Mouse (Mus musculus) liver, embryonic 14.5 days (tissue): ENCODE data around the gene Plg. TPM values are rescaled to one million over a fixed set of nuclear protein-coding genes. Genes with fewer than 3 reads are reported as not detected.
A peak's percentile ranks its signal among the peaks of the same experiment; 100 is the strongest.

Source experiments
- ATAC-seq: fragments of 200-750 bp; cut with Nextera tagmentation; 2 replicates; pipeline ENCODE4 v1.8.0; 2017; ENCODE audit warnings: moderate number of reproducible peaks, mild to moderate bottlenecking, moderate library complexity; ENCODE audit not compliant: insufficient read depth
- DNase-seq, 3 experiments: peaks; one replicate each; pipeline ENCODE4 v3.0.0-alpha.2; 2012 to 2013; ENCODE audit warnings: low read depth in 3 of 3, low spot score in 3 of 3
- H3K27ac ChIP-seq: fragments of 300-500 bp; sonication (generic); 2 replicates; pipeline ENCODE4 v1.5.1; 2014; ENCODE audit warnings: moderate library complexity, mild to moderate bottlenecking, control low read depth, inconsistent platforms
- H3K27me3 ChIP-seq: fragments of 300-500 bp; sonication (generic); 2 replicates; pipeline ENCODE4 v1.6.1; 2014; ENCODE audit warnings: mild to moderate bottlenecking, low read length, moderate library complexity; ENCODE audit not compliant: control insufficient read depth, insufficient read depth
- H3K36me3 ChIP-seq: fragments of 300-500 bp; sonication (generic); replicated peaks from 2 replicates; pipeline ENCODE4 v1.6.1; 2014; ENCODE audit warnings: low read depth; ENCODE audit not compliant: control insufficient read depth, insufficient read depth
- H3K4me1 ChIP-seq, 2 experiments: fragments of 200-500 bp in 1 of 2; fragments of 300-500 bp in 1 of 2; sonication (generic) in 1 of 2; replicated peaks; 2 replicates each; pipeline ENCODE4 v1.6.1; 2012 to 2014; ENCODE audit warnings: antibody characterized with exemption in 1 of 2, inconsistent platforms in 1 of 2, low read length in 1 of 2; ENCODE audit not compliant: control insufficient read depth in 2 of 2, insufficient read depth in 2 of 2
- H3K4me2 ChIP-seq: fragments of 300-500 bp; sonication (generic); 2 replicates; pipeline ENCODE4 v1.6.1; 2014; ENCODE audit warnings: low read depth, mild to moderate bottlenecking, control low read depth, moderate library complexity
- H3K4me3 ChIP-seq, 2 experiments: fragments of 200-500 bp in 1 of 2; fragments of 300-500 bp in 1 of 2; sonication (generic) in 1 of 2; 2 replicates each; pipeline ENCODE4 v1.5.1; 2012 to 2014; ENCODE audit warnings: low read depth in 2 of 2, low read length in 2 of 2, mild to moderate bottlenecking in 2 of 2, control low read depth in 1 of 2, inconsistent platforms in 1 of 2, moderate library complexity in 1 of 2; ENCODE audit not compliant: insufficient read depth in 1 of 2
- H3K9ac ChIP-seq: fragments of 300-500 bp; sonication (generic); replicated peaks from 2 replicates; pipeline ENCODE4 v1.6.1; 2014; ENCODE audit warnings: mild to moderate bottlenecking, control low read depth, moderate library complexity
- H3K9me3 ChIP-seq: fragments of 300-500 bp; sonication (generic); 2 replicates; pipeline ENCODE4 v1.6.1; 2016; ENCODE audit warnings: low read length, mixed read lengths; ENCODE audit not compliant: control insufficient read depth
- CTCF ChIP-seq: IDR thresholded peaks from 2 replicates; pipeline ENCODE4 v1.5.1; 2016; ENCODE audit warnings: antibody characterized with exemption, low read depth, control low read depth
- EP300 ChIP-seq: IDR thresholded peaks from 2 replicates; pipeline ENCODE4 v1.6.1; 2016; ENCODE audit warnings: antibody characterized with exemption, low read depth
- WGBS: fragments of 180-500 bp; shearing (Covaris S2); extraction: QIAGEN DNeasy Blood & Tissue Kit; methylation state at CpG from one replicate; pipeline ENCODE4 v1.1.7; 2014; ENCODE audit not compliant: insufficient replicate concordance; 5-methylcytosine and 5-hydroxymethylcytosine counted together
- polyA plus RNA-seq, 2 experiments: library from polyadenylated mRNA; depleted of rRNA in 1 of 2; stranded (reverse) in 1 of 2; unstranded in 1 of 2; fragments of >200 nt; fragmentation: Nextera tagmentation in 1 of 2; extraction: Ambion mirVana in 1 of 2; gene quantifications; 2 replicates each; pipeline versions ENCODE4 v1.2.1 to v1.2.3; 2012 to 2014

Plg gene
- polyA plus RNA-seq, 2 experiments = 200 to 202 TPM

DNA sequence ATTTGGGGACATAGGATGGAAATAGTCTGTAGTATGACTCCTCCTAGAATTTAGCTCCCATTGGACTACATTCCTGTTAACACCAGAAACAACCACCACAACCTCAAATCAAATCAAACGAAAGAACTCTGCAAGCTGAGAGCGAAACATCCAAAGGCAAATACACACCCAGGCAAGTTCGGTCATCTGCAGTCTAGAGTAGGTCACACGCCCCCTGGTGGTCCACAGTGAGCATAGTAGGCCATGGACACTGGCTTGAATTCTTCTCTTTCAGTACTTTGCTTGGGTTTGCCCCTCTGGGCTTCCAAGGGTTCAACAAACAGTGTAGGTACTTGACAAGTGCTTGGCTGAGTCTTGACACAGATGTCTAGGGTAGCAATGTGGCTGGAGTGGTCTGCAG, 6.4 kb upstream of the Plg start:
- H3K4me3 ChIP-seq = peak overlapping the region in 1 of 2 experiments; percentile 29; a peak in 2 of 4 replicates
- peak overlapping the region; percentile 68 for H3K4me2 ChIP-seq

DNA sequence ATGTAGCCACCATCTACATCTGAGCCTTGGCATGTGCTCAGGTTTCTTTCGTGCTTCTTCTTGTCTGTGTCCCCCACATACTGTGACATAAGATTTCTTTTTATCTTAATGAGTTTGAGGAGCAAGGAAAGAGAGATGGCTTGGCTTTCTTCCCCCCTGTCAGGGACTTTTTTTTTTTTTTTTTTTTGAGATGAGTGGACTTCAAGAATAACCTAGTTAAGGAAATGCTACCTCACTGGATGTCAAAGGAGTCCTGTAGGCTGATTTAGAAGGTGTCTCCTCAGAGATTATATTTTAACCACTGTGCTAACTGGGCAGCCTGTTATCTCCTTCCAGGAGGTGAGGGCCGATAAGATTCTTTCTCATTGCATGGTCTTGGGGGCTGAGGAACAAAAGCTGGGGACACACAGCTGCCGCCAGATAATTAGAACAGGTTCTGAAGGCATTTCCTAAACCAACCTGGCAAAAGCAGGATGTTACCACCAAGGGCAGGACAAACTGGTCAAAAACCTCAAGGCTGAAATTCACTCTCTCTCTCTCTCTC, 4.7 kb upstream of the Plg start:
- H3K4me1 ChIP-seq = peaks cover 5 to 12% of the 10 kb centered on the region in 2 experiments; a peak in 3 of 4 replicates
- no peak overlapping the region for H3K4me3 ChIP-seq
- no peak overlapping the region for H3K27ac ChIP-seq
- no peaks in the 10 kb centered on the region for H3K9me3 ChIP-seq
- DNase-seq (no peak), ATAC-seq (no peak)
- WGBS = 22% methylated on average over 3 of the region's 3 CpGs
- no peaks in the 10 kb centered on the region for H3K27me3 ChIP-seq
- no peak overlapping the region for H3K9ac ChIP-seq
- TF ChIP-seq EP300 (no peak), CTCF (no peak)
- no peaks in the 10 kb centered on the region for H3K36me3 ChIP-seq
- H3K4me2 ChIP-seq = no peak overlapping the region

More for the DNA sequence above, 6.4 kb upstream of the Plg start:
- Histone ChIP-seq H3K4me1 (peaks cover 5 to 10% of the 10 kb centered on the region in 2 experiments; a peak in 3 of 4 replicates), H3K27me3 (no peaks in the 10 kb centered on the region), H3K36me3 (no peaks in the 10 kb centered on the region), H3K9me3 (no peaks in the 10 kb centered on the region), H3K9ac (no peak overlapping the region), H3K27ac (no peak overlapping the region)
- 9% methylated on average over 4 of the region's 4 CpGs for WGBS
- peak; percentile 55 to 61 (median 60) for DNase-seq
- ATAC-seq = peak; percentile 53; the same call in 1 of the 2 replicates
- no peak for TF ChIP-seq EP300
- TF ChIP-seq CTCF = peak; percentile 98

DNA sequence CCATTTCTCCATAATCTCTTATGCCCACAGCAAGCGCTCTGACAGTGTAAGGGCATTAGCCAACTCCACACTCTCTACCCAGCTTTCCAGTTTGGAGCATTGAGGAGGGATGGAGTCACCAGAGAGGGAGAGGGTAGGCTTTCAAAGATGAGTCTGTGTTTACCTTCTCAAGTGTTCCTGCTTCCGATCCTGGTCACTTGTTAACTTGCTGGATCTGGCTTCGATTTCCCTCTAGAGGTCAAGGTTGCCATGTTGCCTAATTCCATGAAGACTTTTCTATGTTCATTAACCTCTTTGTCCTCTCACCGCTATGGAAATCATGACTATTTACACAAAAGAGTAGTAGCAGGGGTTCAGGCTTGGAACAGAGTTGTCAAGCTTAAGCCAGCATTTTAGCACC, 1.9 kb downstream of the Plg start:
- no peak for ATAC-seq
- no peak overlapping the region for H3K27ac ChIP-seq

GRCm38 (mm10) chr17:12381579-12381978, 3.2 kb downstream of the Plg start:
- no peaks in the 10 kb centered on the region for H3K9me3 ChIP-seq
- H3K36me3 ChIP-seq = no peaks in the 10 kb centered on the region
- H3K4me3 ChIP-seq = no peak overlapping the region
- WGBS = 38% methylated on average over 2 of the region's 2 CpGs
- H3K9ac ChIP-seq = no peak overlapping the region
- no peak overlapping the region for H3K27ac ChIP-seq
- no peak for TF ChIP-seq CTCF
- no peak for TF ChIP-seq EP300
- peaks cover 0 to 12% of the 10 kb centered on the region in 2 experiments; a peak in 2 of 4 replicates for H3K4me1 ChIP-seq
- H3K27me3 ChIP-seq = no peaks in the 10 kb centered on the region
- ATAC-seq (no peak), DNase-seq (no peak)
- no peak overlapping the region for H3K4me2 ChIP-seq

More for the DNA sequence above, 1.9 kb downstream of the Plg start:
- Histone ChIP-seq H3K9me3 (no peaks in the 10 kb centered on the region), H3K9ac (no peak overlapping the region), H3K27me3 (no peaks in the 10 kb centered on the region), H3K4me2 (peak overlapping the region; percentile 6; the same call in 1 of the 2 replicates), H3K4me1 (peaks cover 0 to 12% of the 10 kb centered on the region in 2 experiments; a peak in 2 of 4 replicates), H3K4me3 (peak overlapping the region; percentile 15 to 50; a peak in 2 of 4 replicates), H3K36me3 (no peaks in the 10 kb centered on the region)
- TF ChIP-seq CTCF = no peak
- no peak for TF ChIP-seq EP300
- DNase-seq = peak in 2 of 3 experiments; percentile 18 to 26
- WGBS = 59% methylated on average over 4 of the region's 4 CpGs

- no peak overlapping the region for H3K9ac ChIP-seq
- H3K4me3 ChIP-seq = no peak overlapping the region
- WGBS = 38% methylated on average over 2 of the region's 2 CpGs
- DNase-seq = no peak
- no peak for ATAC-seq
- H3K27me3 ChIP-seq = no peaks in the 10 kb centered on the region
- H3K27ac ChIP-seq = no peak overlapping the region
- TF ChIP-seq EP300 = no peak
- TF ChIP-seq CTCF = no peak
- H3K9me3 ChIP-seq = no peaks in the 10 kb centered on the region
- peaks cover 0 to 12% of the 10 kb centered on the region in 2 experiments; a peak in 2 of 4 replicates for H3K4me1 ChIP-seq
- H3K4me2 ChIP-seq = no peak overlapping the region
- no peaks in the 10 kb centered on the region for H3K36me3 ChIP-seq
These were observed 4.1 kb downstream of the Plg start for GRCm38 (mm10) chr17:12382531-12382930.
